Mouse (Mus musculus) left cerebral cortex, postnatal 4 days (tissue): ENCODE measurements around the gene BC049352. TPM values are rescaled to one million over a fixed set of nuclear protein-coding genes. Genes with fewer than 3 reads are reported as not detected.

Experiments used
- DNase-seq: peaks from one replicate; pipeline ENCODE4 v3.0.0-alpha.2; 2022
- intact Hi-C: fragments of 180-260 bp; cut with DNase I; formaldehyde crosslinking; loops from one replicate; pipeline ENCODE4 v1.15.1; 2025
- total RNA-seq, 2 experiments: library from RNA; stranded (reverse); gene quantifications; 2 replicates each; pipeline ENCODE4 v1.2.3; 2021

BC049352 gene
- not detected for total RNA-seq

GRCm38 (mm10) chr9:45181770-45182169 lies at the start of gene BC049352:
TSS of gene BC049352 (plus strand) at chr9:45182007.
- intact Hi-C loops = no loop called here
- no peak for DNase-seq

- DNase-seq = peak; percentile 65
- intact Hi-C loops = no loop called here
These were observed 48.1 kb upstream of the BC049352 start for GRCm38 (mm10) chr9:45133484-45134310.

- no peak for DNase-seq
- intact Hi-C loops = no loop called here
These were observed 45.2 kb upstream of the BC049352 start for GRCm38 (mm10) chr9:45136442-45137169.

- intact Hi-C loops = no loop called here
- DNase-seq = peak; percentile 35
These were observed 43.4 kb upstream of the BC049352 start, which contains the start of gene Scn4b for GRCm38 (mm10) chr9:45138191-45139032. TSS of gene Scn4b (plus strand) at chr9:45138395.

GRCm38 (mm10) chr9:45139082-45139481 lies 42.7 kb upstream of the BC049352 start:
- intact Hi-C loops = no loop called here

GRCm38 (mm10) chr9:45140945-45141344 lies 40.9 kb upstream of the BC049352 start:
- no peak for DNase-seq
- intact Hi-C loops = loop anchor here (10.0 kb wide), 4 partner anchors 116 to 486 kb away; no protein-coding TSS in a partner anchor

More at GRCm38 (mm10) chr9:45139082-45139481, 42.7 kb upstream of the BC049352 start:
- no peak for DNase-seq

- intact Hi-C loops = loop anchor here (10.0 kb wide), 4 partner anchors 118 to 488 kb away; no protein-coding TSS in a partner anchor
- DNase-seq = no peak
These were observed 39.1 kb upstream of the BC049352 start for GRCm38 (mm10) chr9:45142686-45143085.

- DNase-seq = peak; percentile 10
- intact Hi-C loops = loop anchor here (10.0 kb wide), 4 partner anchors 121 to 491 kb away; no protein-coding TSS in a partner anchor
These were observed 36.1 kb upstream of the BC049352 start for GRCm38 (mm10) chr9:45145533-45146266.

- DNase-seq = peak; percentile 69
- intact Hi-C loops = loop anchor here (10.0 kb wide), 4 partner anchors 121 to 491 kb away; no protein-coding TSS in a partner anchor
These were observed 35.6 kb upstream of the BC049352 start for GRCm38 (mm10) chr9:45146267-45146597.

GRCm38 (mm10) chr9:45150933-45151332 lies 30.9 kb upstream of the BC049352 start:
- DNase-seq = no peak
- intact Hi-C loops = no loop called here

- DNase-seq = no peak
- intact Hi-C loops = no loop called here
These were observed 28.4 kb upstream of the BC049352 start for GRCm38 (mm10) chr9:45153361-45153760.

GRCm38 (mm10) chr9:45167903-45168302 lies 13.9 kb upstream of the BC049352 start:
- no peak for DNase-seq
- intact Hi-C loops = no loop called here

GRCm38 (mm10) chr9:45170150-45170549 lies 11.7 kb upstream of the BC049352 start:
- DNase-seq = no peak
- intact Hi-C loops = no loop called here

- intact Hi-C loops = no loop called here
- no peak for DNase-seq
These were observed 10.7 kb upstream of the BC049352 start for GRCm38 (mm10) chr9:45171073-45171610.

- no peak for DNase-seq
- intact Hi-C loops = no loop called here
These were observed 8.3 kb upstream of the BC049352 start for GRCm38 (mm10) chr9:45173475-45173874.

GRCm38 (mm10) chr9:45179282-45179681 lies 2.5 kb upstream of the BC049352 start:
- DNase-seq = no peak
- intact Hi-C loops = no loop called here

- DNase-seq = no peak
- intact Hi-C loops = no loop called here
These were observed 714 bp downstream of the BC049352 start for GRCm38 (mm10) chr9:45182521-45182920.

- peak; percentile 24 for DNase-seq
- intact Hi-C loops = no loop called here
These were observed 1.5 kb downstream of the BC049352 start for GRCm38 (mm10) chr9:45183266-45183665.

- intact Hi-C loops = no loop called here
- DNase-seq = peak; percentile 19
These were observed 3.4 kb downstream of the BC049352 start for GRCm38 (mm10) chr9:45185250-45185649.
